Mouse (Mus musculus): ENCODE data around the gene Sh3bp1.

- no peak for TF ChIP-seq KAT2A (conservative IDR thresholded peaks at IDR 0.05; ENCODE audit: low read depth, low read length)
- no peak for TF ChIP-seq CTCF (IDR thresholded peaks at IDR 0.05 in 2 of 3, conservative IDR thresholded peaks at IDR 0.05 in 1 of 3; ENCODE audit: control insufficient read depth in 1 of 3, insufficient read depth in 1 of 3, low read depth in 2 of 3, low read length in 3 of 3, poor library complexity in 1 of 3, severe bottlenecking in 1 of 3)
These were observed 38.4 kb downstream of the Sh3bp1 start for GRCm38 (mm10) chr15:78937963-78938362.
